Mouse (Mus musculus) thymus, postnatal 25 days (tissue): Measurements from ENCODE around the gene Gm17349.

Experiments
- DNase-seq: peaks from one replicate; pipeline ENCODE4 v3.0.0; 2022

Gm17349 gene

DNA sequence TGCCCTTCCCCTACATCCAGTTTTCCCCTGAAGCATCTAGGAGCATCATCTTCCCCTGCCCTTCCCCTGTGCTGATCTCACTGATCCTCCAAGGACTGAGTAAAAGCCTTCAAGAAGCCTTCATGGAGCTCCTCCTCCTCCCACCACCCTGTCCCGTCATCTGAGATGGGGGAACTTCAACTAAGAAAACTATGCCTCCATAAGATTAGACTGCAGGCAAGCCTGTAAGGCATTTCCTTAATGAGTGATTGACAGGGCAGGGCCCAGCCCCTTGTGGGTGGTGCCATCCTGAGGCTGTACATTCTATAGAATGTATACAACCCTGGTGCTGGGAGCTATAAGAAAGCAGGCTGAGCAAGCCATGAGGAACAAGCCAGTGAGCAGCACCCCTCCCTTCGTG, 46.9 kb downstream of the Gm17349 start:
- DNase-seq: no peak

DNA sequence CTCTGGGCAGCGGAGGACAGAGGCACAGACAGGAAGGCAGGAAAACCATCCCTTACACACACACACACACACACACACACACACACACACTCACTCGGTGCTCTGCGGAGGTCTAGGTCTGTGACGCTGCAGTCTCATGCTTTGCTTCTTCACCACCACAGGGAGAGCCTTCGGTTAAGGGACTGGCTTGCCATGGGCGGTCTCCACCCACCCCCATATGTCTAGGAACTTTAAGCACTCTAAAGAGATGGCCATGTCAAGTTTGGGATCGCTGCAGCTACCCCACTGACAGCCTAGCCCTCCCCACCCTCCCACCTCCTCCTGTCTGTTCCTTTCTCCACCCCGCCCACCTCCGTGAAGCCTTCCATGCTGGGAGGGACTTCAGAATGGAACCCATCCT, 49.3 kb downstream of the Gm17349 start:
- no peak for DNase-seq

DNA sequence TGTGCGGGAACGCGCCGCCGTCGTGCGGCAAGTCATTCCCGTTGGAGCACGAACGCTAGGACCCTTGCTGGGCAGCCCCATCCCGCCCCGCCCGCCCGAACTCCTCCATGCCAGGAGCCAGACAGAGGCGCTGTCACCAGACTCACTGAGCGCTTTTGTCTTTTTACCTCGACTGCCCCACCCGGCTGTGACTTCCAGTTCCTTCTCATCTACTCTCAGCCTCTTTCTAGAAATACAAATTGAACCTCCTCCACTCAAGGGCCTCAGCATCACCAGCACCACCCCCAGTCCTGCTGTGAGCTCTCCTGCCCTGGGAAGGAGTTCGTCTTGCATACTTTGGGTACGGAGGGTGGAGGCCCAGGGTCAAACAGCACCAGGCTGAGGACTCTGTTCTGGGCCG, 51.4 kb downstream of the Gm17349 start:
- no peak for DNase-seq

DNA sequence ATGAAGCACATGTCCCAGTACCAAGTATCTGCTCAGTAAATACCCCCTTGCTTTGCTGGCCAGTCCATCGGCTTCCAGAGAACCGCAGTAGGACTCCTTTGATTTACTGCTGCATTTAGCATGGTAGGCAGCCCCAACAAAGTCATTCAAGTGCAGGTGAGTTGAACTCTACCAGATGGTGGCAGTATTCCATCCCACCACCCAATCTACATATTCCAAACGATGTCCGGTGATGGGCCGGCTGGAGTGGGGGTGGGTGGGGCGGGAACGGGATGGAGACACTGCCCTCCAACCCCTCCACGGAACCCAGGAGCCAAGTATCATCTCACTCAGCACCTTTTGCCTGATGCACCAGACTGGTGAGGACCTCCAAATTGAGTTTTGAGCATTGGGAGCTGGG, 52.0 kb downstream of the Gm17349 start:
- no peak for DNase-seq
